Mouse (Mus musculus): ENCODE measurements at regions not wholly inside any gene's neighbourhood (a gene's known extent, or its start where the extent isn't known, plus 50 kb on each side); places are given as distances from the start of the nearest gene placed in this dataset.

DNA sequence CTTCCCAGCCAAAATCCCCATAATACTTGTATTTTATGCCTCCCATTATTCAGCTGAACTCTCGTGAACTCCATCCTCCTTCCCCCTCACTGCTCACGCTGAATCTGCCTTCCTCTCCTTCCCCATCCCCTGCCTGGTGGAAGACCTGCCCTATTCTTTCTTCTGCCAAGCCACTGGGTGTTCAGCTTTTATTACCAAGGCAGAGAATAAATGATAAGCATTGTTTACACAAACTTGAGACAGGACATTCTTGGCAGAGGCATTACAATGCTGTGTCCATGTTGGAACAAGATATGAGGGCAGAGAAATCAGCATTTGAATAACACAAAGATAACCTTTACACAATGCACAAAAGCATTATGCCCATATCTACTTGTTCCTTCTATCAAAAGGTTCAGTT is 80.2 kb downstream of the Dhrs2 start:
- no peak for DNase-seq (ENCODE audit: low spot score in 2 of 2)

GRCm38 (mm10) chr14:55313615-55314014 is 91.8 kb downstream of the Dhrs2 start:
- no peak for DNase-seq (ENCODE audit: low spot score in 2 of 2)

- no peak for DNase-seq (ENCODE audit: low spot score in 2 of 2)
Measured at GRCm38 (mm10) chr14:55323897-55324296, 102.1 kb downstream of the Dhrs2 start.

- no peak for DNase-seq (ENCODE audit: low spot score in 2 of 2)
Measured at GRCm38 (mm10) chr14:55324335-55324734, 102.5 kb downstream of the Dhrs2 start.

DNA sequence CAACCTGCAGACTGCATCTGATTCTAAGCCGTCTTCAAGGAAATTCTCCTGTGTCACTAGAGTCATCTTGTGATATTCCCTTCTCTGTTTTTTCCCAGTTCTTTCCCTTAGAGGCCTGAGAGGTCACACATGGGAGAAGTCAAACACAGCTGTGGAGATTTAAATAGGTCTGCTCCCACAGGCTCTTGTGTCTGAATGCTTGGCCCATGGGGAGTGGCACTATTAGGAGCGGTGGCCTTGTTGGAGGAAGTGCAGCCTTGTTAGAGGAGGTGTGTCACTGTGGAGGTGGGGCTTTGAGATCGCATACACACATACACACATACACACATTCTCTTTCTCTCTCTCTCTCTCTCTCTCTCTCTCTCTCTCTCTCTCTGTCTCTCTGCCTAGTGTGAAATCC is 112.0 kb downstream of the Dhrs2 start:
- no peak for DNase-seq (ENCODE audit: low spot score in 2 of 2)

GRCm38 (mm10) chr14:55334305-55334704 is 112.5 kb downstream of the Dhrs2 start:
- DNase-seq (ENCODE audit: low spot score in 2 of 2), result no peak

DNA sequence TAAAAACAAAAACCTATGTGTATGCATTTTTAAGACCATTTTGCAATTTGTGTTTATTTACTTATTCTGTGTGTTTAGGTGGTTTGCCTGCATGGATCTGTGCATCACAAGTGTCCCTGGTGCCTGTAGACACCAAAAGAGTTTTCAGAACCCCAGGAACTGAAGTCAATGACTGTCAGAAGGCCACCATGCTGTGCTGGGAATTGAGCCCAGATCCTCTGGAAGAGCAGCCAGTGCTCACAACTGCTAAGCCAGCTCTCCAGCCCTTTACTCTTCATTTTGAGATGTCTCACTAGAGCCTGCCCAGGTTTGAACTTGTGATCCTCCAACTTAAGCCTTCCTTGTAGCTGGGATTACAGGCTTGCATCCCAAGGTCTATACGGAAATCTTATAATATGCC is 113.8 kb downstream of the Dhrs2 start:
- no peak for DNase-seq (ENCODE audit: low spot score in 2 of 2)

GRCm38 (mm10) chr14:55336451-55337195 is 114.8 kb downstream of the Dhrs2 start:
- DNase-seq (ENCODE audit: low spot score in 2 of 2), result no peak

DNA sequence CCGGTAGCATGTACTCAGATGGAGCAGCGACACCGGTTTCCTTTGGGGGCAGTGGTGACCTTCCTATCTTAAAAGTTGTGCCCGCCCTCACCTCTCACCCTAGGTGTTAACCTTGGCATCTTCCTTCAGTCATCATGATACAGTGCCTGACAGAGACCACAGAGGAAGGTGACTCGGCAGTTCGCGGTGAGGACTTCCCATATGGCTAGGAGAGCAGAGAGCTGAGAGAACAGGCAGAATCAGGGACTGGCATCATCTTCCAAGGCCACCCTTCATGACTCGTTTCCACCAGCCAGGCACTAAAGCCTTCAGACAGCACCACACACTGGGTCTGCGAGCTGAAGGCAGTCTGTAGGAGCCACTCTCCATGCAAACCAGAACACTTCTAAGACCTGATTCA is 116.2 kb downstream of the Dhrs2 start:
- peak in 1 of 2 experiments; percentile 40 for DNase-seq (ENCODE audit: low spot score in 2 of 2)

- DNase-seq (ENCODE audit: low spot score in 2 of 2), result no peak
Measured at GRCm38 (mm10) chr14:55338500-55338899, 116.7 kb downstream of the Dhrs2 start.

DNA sequence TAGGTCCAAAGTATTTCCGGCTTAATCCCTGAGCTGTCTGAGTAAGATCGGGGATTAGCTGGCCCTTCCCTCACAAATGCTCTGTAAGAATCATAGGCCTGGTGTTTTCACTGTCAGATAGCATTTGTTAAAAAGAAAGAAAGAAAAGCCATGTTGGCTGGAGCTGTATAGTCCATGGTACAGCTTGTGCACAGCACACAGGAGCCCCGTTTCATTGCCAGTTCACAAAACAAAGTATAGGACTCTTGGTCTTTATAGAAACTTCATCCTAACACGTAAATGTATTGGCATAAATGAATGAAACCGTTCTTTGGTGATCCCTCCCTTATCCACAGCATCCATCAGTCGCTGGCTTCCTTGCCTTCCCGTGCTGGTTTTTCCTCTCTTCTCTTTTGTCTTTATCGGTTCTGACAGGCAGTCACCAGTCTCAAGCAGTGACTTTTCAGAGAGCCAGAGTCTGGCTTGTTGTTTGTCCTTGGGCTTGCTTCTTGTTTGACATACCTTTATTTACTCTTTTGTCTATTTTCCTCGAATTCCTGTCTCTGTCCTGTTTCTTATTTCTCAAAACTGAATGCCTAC is 117.3 kb downstream of the Dhrs2 start:
- DNase-seq (ENCODE audit: low spot score in 2 of 2), result peak in 1 of 2 experiments; percentile 38

GRCm38 (mm10) chr14:55343341-55343740 is 121.5 kb downstream of the Dhrs2 start:
- DNase-seq (ENCODE audit: low spot score in 2 of 2), result no peak

DNA sequence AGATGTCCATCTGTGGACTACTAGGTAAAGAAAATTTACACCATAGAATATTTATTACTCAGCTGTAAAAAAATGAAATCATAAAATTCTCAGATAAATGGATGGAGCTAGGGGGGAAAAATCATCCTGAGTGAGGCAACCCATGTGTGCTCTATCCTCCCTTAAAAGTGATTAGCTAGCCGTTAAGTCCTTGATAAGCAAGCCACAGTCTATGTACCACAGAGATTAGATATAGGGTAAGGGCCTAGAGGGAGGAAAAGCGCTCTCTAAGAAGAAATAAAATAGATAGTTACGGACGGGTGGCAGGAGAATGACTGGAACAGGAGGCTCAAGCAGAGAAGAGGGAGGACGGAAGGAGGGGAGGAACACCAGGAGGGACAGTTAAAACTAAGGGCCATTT is 122.1 kb downstream of the Dhrs2 start:
- no peak for DNase-seq (ENCODE audit: low spot score in 2 of 2)

DNA sequence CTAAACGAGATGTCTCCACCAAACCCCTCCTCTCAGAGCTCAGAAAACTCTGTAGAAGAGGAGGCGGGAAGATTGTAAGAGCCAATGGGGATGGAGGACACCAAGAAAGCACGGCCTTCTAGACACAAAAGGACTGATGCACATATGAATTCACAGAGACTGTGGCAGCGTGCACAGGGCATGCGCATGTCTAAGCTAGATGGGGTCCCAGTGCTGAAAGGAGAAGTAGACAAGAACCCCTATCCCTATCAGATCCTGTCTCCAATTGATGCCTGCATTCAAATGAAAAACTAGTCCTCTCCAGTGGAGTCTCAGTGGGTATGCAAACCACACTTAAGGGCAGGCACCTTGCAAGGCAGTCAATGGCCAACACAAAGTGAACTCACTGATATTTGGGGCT is 123.3 kb downstream of the Dhrs2 start:
- DNase-seq (ENCODE audit: low spot score in 2 of 2), result no peak

DNA sequence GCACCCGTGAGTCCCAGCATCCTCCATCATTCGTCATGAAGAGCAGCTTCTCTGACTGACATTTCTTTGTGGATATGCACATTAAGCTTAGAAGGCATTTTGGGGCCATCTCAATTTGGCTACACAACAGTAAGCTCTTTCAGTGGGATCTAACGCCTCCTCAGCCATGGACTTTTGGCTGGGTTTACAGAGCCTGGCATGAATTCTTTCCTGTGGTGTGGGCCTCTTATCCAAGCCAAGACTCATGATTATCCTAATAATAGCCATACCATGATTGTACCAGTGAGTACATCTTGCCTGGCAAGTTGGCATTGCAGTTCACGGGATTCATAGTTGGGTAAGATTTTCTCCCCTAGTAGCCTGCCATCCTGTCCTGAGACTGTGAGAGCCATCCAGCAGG is 126.3 kb downstream of the Dhrs2 start:
- DNase-seq (ENCODE audit: low spot score in 2 of 2), result peak in 1 of 2 experiments; percentile 30

DNA sequence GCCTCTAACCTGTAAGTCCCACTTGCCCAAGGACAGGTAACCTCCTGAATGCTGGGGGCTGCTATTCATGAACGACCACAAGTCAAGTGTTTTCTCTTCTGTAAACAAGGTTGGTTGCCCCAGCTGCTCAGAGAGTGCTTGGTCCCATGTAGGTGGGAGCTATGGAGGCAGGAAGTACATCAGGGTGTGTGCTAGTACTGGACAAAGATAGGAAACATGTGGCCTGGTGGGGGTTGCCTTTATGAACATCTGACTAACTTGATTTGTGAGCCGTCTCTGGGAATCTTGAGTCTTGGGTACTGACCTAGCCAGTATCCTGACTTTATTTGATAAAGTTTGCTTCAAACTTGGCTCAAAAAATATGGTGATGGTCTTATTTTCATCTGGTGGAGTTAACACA is 121.3 kb upstream of the Dhrs4 start:
- DNase-seq (ENCODE audit: low spot score in 2 of 2), result no peak

DNA sequence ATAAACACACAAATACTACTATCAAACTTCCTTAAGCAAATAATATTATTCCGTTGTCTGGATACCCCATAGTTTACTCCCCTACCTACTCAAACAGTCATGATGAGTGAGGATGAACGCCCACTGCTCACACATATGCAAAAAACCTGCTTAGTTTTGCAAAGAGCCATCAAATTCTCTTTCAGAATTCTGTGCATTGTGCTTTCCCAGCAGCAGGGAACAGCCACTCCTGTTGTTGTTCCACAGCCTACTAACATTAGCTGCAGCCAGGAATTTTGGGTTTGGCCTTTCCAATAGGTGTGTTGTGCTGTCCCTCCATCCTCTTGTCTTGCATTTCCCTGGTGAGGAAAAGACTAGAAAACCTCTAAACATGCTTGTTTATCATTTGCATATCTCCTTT is 120.1 kb upstream of the Dhrs4 start:
- DNase-seq (ENCODE audit: low spot score in 2 of 2), result no peak

GRCm38 (mm10) chr14:55362316-55362715 is 116.2 kb upstream of the Dhrs4 start:
- no peak for DNase-seq (ENCODE audit: low spot score in 2 of 2)

DNA sequence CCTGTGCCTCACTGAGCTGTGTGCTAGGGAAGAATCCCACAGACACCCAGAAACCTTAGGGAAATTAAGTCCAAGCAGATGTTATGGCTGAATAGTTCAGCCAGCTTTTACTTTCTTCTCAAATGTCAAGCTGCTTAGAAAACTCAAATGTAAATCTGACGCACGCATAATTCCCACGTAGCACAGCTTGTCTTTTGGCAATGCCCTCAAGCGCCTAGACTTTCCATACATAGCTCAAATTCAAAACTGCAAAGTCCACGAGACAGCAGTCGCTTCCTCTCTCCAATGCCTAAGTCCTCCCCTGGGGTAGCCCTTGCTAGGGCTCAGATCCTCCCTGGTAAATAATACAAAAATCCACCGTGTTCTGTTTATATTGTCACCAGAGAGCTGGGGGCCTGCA is 115.8 kb upstream of the Dhrs4 start:
- DNase-seq (ENCODE audit: low spot score in 2 of 2), result no peak

- DNase-seq (ENCODE audit: low spot score in 2 of 2), result no peak
Measured at GRCm38 (mm10) chr14:55370384-55370783, 108.2 kb upstream of the Dhrs4 start.

- DNase-seq (ENCODE audit: low spot score in 2 of 2), result no peak
Measured at GRCm38 (mm10) chr14:55372960-55373359, 105.6 kb upstream of the Dhrs4 start.

DNA sequence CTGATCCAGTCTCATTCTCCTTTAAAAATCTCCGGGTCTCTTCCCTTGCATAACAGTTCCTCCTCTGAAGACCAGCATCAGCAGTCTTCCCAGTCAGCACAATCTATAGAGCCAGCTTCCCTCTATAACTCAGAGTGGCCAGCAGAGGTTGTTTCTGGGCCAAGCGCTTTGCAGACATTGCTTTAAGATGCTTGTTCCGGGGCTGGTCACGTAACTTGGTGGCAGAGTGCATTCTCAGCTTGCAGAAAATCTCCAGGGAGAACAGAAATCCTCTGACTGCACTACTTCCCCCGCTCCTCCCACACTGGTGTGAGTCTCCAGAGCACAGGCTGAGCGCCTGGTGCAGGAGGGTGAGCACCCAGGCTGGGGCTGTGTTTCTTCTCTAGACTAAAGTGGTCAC is 91.8 kb upstream of the Dhrs4 start:
- no peak for DNase-seq (ENCODE audit: low spot score in 2 of 2)

- DNase-seq (ENCODE audit: low spot score in 2 of 2), result no peak
Measured at GRCm38 (mm10) chr14:55387378-55387777, 91.2 kb upstream of the Dhrs4 start.

DNA sequence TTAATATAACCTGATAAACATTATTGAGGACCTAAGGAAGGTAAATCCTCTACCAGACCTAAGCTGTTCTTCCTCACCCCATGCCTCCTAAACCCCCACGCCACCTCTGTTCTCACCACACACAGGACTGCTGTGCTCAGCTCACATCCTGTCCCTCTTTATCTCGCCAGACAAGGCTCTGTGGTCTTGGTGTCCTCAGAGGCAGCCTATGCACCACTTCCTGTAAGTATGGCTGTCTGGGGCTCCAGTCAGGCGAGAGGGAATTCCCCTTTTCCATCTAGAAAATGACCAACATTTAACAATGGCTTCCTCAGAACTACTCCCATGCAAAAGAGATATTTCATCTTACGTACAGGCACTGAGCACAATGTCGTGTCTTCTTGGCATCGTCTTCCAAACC is 86.2 kb upstream of the Dhrs4 start:
- no peak for DNase-seq (ENCODE audit: low spot score in 2 of 2)
